Mouse (Mus musculus) cerebellum, postnatal 25 days (tissue): Measurements from ENCODE around the gene Tnp1.

Experiments
- DNase-seq, 2 experiments: peaks; one replicate each; pipeline ENCODE4 v3.0.0; 2021; ENCODE audit warnings: mixed read lengths in 2 of 2

Gene Tnp1

GRCm38 (mm10) chr1:73004890-73005289, 10.8 kb downstream of the Tnp1 start:
- DNase-seq: no peak

- no peak for DNase-seq
These were observed 13.1 kb downstream of the Tnp1 start for GRCm38 (mm10) chr1:73002637-73003036.

- no peak for DNase-seq
These were observed 13.7 kb downstream of the Tnp1 start for GRCm38 (mm10) chr1:73001961-73002360.

- no peak for DNase-seq
These were observed 20.8 kb downstream of the Tnp1 start for GRCm38 (mm10) chr1:72994751-72995528.

- peak; percentile 85 to 90 for DNase-seq
These were observed 22.7 kb downstream of the Tnp1 start for GRCm38 (mm10) chr1:72992944-72993464.

GRCm38 (mm10) chr1:72992209-72992608, 23.5 kb downstream of the Tnp1 start:
- no peak for DNase-seq

- DNase-seq: no peak
These were observed 26.8 kb downstream of the Tnp1 start for GRCm38 (mm10) chr1:72988904-72989303.

GRCm38 (mm10) chr1:72986715-72987114, 29.0 kb downstream of the Tnp1 start:
- DNase-seq: no peak

- DNase-seq: no peak
These were observed 36.8 kb downstream of the Tnp1 start for GRCm38 (mm10) chr1:72978956-72979355.

- DNase-seq: no peak
These were observed 41.5 kb downstream of the Tnp1 start for GRCm38 (mm10) chr1:72974226-72974625.

GRCm38 (mm10) chr1:72970461-72970860, 45.2 kb downstream of the Tnp1 start:
- DNase-seq: peak in 1 of 2 experiments; percentile 20

- no peak for DNase-seq
These were observed 46.4 kb downstream of the Tnp1 start for GRCm38 (mm10) chr1:72969113-72969812.

- DNase-seq: peak; percentile 73 to 84
These were observed 49.3 kb downstream of the Tnp1 start for GRCm38 (mm10) chr1:72966423-72966822.
